Mouse (Mus musculus) stomach, postnatal 0 days (tissue): Measurements from ENCODE around the gene Abcb1b.

Experiments
- CTCF ChIP-seq: IDR thresholded peaks from 2 replicates; pipeline ENCODE4 v1.5.1; 2016; ENCODE audit warnings: antibody characterized with exemption, low read depth, mild to moderate bottlenecking, moderate library complexity
- EP300 ChIP-seq: optimal IDR thresholded peaks from 2 replicates; pipeline ENCODE3; 2016; ENCODE audit warnings: antibody characterized with exemption

DNA sequence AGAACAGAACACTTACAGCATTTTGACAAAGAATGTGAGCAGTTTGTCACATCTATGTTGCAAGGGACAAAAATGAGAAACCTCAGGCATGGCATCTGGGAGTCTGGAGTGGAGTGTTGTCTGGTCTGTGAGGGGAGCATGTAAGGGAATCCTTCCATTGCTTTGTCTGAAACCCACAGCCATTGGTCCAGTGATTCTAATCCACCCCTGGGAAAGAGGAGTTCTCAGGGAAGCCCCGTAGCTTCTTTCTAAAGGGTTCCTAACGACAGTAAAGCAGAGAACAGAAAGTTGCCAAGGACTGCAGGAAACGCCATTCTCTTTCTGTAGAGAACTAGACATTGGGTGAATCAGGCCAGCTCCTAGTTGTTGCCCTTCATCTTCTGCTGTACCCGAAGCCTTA, 52.9 kb downstream of the Abcb1b start:
- TF ChIP-seq CTCF (no peak), EP300 (no peak)
